Mouse (Mus musculus) telencephalon, adult 2 months (tissue): ENCODE data around the gene Camta1.

Experiments used
- DNase-seq: peaks from one replicate; pipeline ENCODE4 v3.0.0-alpha.2; 2011; ENCODE audit warnings: low read depth, low spot score

Gene Camta1

GRCm38 (mm10) chr4:151207566-151207965, 654.1 kb downstream of the Camta1 start:
- no peak for DNase-seq

- DNase-seq = no peak
These were observed 658.8 kb downstream of the Camta1 start for GRCm38 (mm10) chr4:151202891-151203290.

- peak; percentile 89 for DNase-seq
These were observed 661.4 kb downstream of the Camta1 start for GRCm38 (mm10) chr4:151200316-151200715.

DNA sequence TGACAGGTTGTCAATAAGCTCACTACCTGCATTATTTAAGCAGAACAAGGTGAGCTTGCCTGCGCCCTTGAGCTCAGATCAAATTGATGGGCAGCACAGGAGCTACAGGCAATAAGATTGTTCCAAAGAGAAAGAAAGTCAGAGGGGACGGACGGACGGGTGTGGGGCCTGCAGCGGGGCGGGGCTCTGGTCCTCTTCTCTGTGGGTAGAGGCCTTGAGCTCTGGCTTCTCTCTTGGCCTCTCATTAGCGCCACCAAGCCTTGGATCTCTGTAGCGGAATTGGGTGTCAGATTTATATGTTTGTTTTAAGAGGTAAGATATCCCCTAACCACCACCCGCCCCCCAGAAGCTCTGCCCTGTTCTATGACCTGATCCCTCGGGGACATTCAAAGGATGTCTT, 666.5 kb downstream of the Camta1 start:
- no peak for DNase-seq

DNA sequence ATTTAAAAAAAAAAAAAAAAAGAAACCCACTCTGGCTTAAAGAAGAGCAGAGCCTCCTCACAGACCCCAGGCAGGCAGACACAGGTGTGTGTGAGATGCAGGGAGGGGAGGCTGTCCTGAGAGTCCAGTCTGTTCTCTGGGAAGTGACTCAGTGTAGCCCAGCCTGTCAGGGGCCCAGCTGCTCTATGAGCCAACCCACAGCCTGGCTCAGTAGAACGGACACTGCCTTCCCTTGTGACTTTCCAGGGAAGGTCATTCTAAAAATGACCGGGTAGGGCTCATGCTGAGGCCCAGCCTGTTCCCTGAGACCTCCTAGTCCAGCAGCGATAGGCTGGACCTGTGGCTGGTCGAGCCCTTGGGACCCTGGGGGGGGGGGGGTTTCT, 667.0 kb downstream of the Camta1 start:
- no peak for DNase-seq

DNA sequence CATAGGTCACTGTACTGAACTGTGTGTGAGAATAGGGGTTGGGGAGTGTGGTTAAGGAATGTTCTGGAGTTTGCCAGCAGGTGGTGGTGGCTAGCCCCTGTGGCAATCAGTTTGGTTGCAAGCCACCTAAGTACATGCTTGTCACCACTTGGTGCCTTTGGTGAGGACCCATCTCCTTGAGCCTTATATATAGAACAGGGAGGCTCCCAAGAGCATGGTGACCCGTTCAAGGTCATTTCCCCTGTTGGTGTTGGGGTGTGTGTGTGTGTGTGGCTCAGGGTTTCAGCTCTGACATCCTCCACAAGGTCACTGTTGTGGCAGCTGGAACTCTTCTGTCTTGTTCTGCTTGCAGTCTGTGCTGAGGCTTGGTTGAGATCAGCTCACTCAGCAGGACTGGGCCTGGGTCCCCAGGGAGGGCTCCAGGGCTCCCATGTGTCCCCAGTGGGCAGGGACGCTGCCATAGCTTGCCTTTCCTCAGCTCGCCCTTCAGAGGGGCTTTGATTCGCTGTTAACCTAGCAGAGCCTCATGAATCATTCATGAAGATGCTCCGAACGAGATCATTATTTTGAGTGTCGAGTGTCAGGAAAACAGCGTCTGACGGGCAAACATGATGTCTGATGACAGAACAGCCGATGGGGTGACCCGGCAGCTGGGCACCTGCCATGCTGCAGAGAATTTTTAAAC, 667.5 kb downstream of the Camta1 start:
- DNase-seq = no peak

DNA sequence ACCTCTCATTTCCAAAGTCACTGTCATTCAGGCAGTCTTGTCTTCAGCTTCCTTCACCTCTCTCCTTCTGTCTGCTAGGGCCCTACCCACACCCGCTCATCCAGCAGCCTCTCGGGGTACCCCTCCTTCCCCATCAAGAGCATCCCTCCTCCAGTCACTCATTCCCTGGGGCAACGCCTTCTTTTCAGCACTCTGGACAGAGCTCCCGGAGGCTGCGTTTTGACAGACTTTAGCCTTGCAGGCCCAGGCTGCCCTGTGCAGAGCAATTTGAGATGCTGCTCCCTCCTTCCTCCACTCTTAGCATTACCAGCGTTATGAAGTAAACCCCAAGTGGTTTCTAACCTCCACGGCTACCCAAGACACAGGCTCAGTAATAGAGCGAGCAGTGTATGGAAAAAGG, 675.2 kb downstream of the Camta1 start:
- no peak for DNase-seq

- no peak for DNase-seq
These were observed 675.9 kb downstream of the Camta1 start for GRCm38 (mm10) chr4:151185750-151186149.

GRCm38 (mm10) chr4:151180394-151180902, 681.2 kb downstream of the Camta1 start:
- DNase-seq = no peak

GRCm38 (mm10) chr4:151179639-151180038, 682.0 kb downstream of the Camta1 start:
- DNase-seq = no peak

DNA sequence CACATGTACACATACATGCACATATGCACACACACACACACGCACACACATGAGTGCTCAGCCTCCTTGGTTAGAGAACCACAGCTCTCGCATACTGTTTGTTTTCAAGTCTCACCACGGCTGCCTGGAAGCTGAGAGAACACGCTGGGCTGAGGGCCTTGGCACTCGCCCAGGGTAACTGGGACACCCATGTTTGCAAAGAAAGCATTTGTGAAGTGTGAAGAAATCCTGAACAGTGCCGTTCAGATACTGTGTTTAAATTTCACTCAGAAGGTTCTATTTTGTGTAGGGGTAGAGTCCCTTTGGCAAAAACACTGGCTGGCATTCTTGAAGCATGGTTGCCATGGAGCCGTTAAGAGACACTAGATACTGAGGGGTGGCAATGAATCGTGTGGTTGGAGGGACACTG, 682.7 kb downstream of the Camta1 start:
- DNase-seq = peak; percentile 80

GRCm38 (mm10) chr4:151172526-151172925, 689.1 kb downstream of the Camta1 start:
- no peak for DNase-seq

GRCm38 (mm10) chr4:151171117-151171516, 690.6 kb downstream of the Camta1 start:
- DNase-seq = no peak

DNA sequence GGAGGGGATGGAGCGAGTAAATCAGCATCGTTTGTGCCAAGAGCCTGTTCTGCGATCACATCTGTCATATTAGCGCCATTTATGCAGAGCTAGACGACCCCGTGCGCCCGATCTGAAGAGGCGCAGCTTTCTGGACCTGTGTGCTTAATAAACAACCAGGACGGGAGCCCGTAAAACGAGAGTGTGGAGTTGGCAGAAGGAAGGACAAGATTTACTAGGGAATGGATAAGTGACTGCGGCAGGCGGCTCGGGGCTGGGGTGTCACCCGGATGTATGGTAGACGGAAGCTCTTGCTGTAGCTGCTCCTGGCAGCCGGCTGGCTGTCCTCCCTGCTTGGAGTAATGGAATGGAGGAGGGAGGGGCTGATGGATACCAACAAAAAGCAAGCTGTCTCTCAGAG, 691.0 kb downstream of the Camta1 start:
- DNase-seq = no peak

- no peak for DNase-seq
These were observed 694.7 kb downstream of the Camta1 start for GRCm38 (mm10) chr4:151166969-151167368.

DNA sequence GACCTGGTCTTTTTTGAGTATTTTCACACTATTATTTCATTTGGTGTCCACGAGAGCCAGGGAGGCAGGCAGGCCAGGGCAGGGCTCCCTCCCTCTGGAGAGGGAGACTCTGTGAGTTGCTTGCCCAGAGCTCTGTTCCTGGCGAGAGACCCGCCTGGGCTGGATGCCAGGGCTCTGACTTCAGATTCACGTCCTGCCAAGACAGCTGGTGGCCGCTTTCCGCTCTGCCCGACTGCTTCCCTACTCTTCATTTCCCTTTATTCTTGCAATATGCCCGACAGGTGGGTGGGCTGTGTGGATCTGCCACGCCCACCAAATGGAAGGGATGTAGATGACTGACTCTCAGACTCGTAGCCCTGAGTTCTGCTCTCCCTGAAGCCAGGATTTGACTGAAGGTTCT, 696.1 kb downstream of the Camta1 start:
- peak; percentile 47 for DNase-seq

- no peak for DNase-seq
These were observed 697.4 kb downstream of the Camta1 start for GRCm38 (mm10) chr4:151164309-151164708.

- DNase-seq = no peak
These were observed 699.8 kb downstream of the Camta1 start for GRCm38 (mm10) chr4:151161869-151162268.

- no peak for DNase-seq
These were observed 700.7 kb downstream of the Camta1 start for GRCm38 (mm10) chr4:151160932-151161331.

- DNase-seq = no peak
These were observed 701.2 kb downstream of the Camta1 start for GRCm38 (mm10) chr4:151160476-151160875.

DNA sequence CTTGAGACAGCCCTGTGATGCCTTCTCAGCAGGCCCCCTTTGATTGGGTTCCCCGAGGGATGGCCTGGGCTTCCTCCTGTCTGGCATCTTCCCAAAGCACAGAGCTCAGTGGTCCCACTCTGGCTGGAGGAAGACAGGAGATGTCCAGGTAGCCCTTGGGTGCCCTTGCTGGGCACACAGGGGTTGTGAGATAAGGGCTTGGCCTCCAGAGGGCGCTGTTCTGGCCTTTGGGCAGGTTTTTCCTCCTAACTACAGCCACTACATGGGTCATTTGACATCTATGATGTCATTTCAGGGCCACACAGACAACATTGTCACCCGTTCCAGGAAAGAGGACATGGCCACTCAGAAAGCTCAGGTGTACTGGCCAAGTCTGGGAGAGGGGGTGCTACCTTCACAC, 703.4 kb downstream of the Camta1 start:
- DNase-seq = no peak

- DNase-seq = no peak
These were observed 704.8 kb downstream of the Camta1 start for GRCm38 (mm10) chr4:151156904-151157303.

GRCm38 (mm10) chr4:151155587-151155986, 706.1 kb downstream of the Camta1 start:
- DNase-seq = no peak

- no peak for DNase-seq
These were observed 707.4 kb downstream of the Camta1 start for GRCm38 (mm10) chr4:151154306-151154705.
